Mouse (Mus musculus): ENCODE data around the gene Apoc2.

DNA sequence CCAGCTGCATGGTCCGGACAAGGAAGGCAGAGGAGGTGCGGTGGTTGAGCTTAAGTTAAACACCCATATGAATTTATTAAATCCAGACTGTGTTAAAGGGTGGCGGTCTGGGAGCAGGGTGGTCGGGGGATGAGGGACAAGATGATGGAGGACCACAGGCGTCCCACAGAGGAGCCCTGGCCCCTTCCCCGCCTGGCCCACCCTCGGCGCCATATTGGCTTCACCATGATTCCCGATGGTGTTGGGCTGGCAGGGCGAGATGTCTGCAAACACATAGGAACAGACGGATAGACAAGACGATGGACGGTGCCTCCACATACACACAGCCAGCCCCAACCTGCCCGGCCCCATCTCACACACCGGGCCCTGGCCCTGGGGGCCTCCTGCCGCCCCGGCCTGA lies 44.5 kb downstream of the Apoc2 start:
- TF ChIP-seq POLR2A (IDR thresholded peaks at IDR 0.05; ENCODE audit: low read depth, low read length) (no peak), CTCF (IDR thresholded peaks at IDR 0.05; ENCODE audit: extremely low read depth, insufficient read depth, insufficient read length, insufficient replicate concordance) (no peak)

All from spleen, adult 2 months (tissue).